Mouse (Mus musculus) liver, adult 2 months (tissue): Measurements from ENCODE around the gene Orc3. TPM values are rescaled to one million over a fixed set of nuclear protein-coding genes. Genes with fewer than 3 reads are reported as not detected.
"Not testable (repeated sequence)": the region's sequence is repeated elsewhere in the genome, so short reads cannot be mapped to it uniquely, and the experiment has no call there.

Experiments used
- DNase-seq: peaks from one replicate; pipeline ENCODE4 v3.0.0-alpha.2; 2011; ENCODE audit warnings: low read depth, low spot score; ENCODE audit errors: extremely low read depth
- H3K27ac ChIP-seq: fragments of 200-500 bp; replicated peaks from 2 replicates; pipeline ENCODE4 v1.5.1; 2012; ENCODE audit warnings: low read depth, mild to moderate bottlenecking, control low read depth, inconsistent platforms, low read length; ENCODE audit not compliant: insufficient read depth
- H3K27me3 ChIP-seq: fragments of 200-500 bp; 2 replicates; pipeline ENCODE4 v1.6.1; 2012; ENCODE audit warnings: mild to moderate bottlenecking, moderate library complexity, low read length, inconsistent platforms; ENCODE audit not compliant: control insufficient read depth, insufficient read depth
- H3K36me3 ChIP-seq: fragments of 200-500 bp; 2 replicates; pipeline ENCODE4 v1.6.1; 2012; ENCODE audit warnings: low read length, inconsistent platforms; ENCODE audit not compliant: control insufficient read depth, insufficient read depth
- H3K4me1 ChIP-seq: fragments of 200-500 bp; 2 replicates; pipeline ENCODE4 v1.6.1; 2011; ENCODE audit warnings: low read length; ENCODE audit not compliant: control insufficient read depth, insufficient read depth
- H3K4me3 ChIP-seq: fragments of 200-500 bp; 2 replicates; pipeline ENCODE4 v1.5.1; 2011; ENCODE audit warnings: low read depth, mild to moderate bottlenecking, control low read depth, low read length, moderate library complexity; ENCODE audit not compliant: insufficient read depth
- H3K79me2 ChIP-seq: fragments of 200-500 bp; 2 replicates; pipeline ENCODE4 v1.6.1; 2012; ENCODE audit warnings: inconsistent platforms, mild to moderate bottlenecking, low read length, moderate library complexity; ENCODE audit not compliant: control insufficient read depth, insufficient read depth
- H3K9ac ChIP-seq: fragments of 200-500 bp; 2 replicates; pipeline ENCODE4 v1.6.1; 2012; ENCODE audit warnings: low read depth, mild to moderate bottlenecking, control low read depth, inconsistent platforms, low read length
- CTCF ChIP-seq: fragments of 200-500 bp; IDR thresholded peaks from 2 replicates; pipeline ENCODE4 v1.5.1; 2011; ENCODE audit warnings: low read depth, low read length, control low read depth
- POLR2A ChIP-seq: fragments of 200-500 bp; IDR thresholded peaks from 2 replicates; pipeline ENCODE4 v1.6.1; 2011; ENCODE audit warnings: low read length, control low read depth; ENCODE audit not compliant: insufficient read depth; ENCODE audit errors: extremely low read depth
- WGBS: fragments of 180-500 bp; shearing (Covaris S2); methylation state at CpG from one replicate; pipeline ENCODE4 v1.1.7; 2018; 5-methylcytosine and 5-hydroxymethylcytosine counted together
- polyA plus RNA-seq: library from polyadenylated mRNA; depleted of rRNA; stranded (reverse); fragments of >200 nt; gene quantifications from 2 replicates; pipeline ENCODE4 v1.2.3, GENCODE M21; 2012
- total RNA-seq: library from RNA; depleted of rRNA; stranded (reverse); fragments of >200 nt; gene quantifications from 2 replicates; pipeline ENCODE4 v1.2.3, GENCODE M21; 2014

The Orc3 gene
- total and polyA plus RNA-seq, 2 experiments: 11.2 to 35.9 TPM

DNA sequence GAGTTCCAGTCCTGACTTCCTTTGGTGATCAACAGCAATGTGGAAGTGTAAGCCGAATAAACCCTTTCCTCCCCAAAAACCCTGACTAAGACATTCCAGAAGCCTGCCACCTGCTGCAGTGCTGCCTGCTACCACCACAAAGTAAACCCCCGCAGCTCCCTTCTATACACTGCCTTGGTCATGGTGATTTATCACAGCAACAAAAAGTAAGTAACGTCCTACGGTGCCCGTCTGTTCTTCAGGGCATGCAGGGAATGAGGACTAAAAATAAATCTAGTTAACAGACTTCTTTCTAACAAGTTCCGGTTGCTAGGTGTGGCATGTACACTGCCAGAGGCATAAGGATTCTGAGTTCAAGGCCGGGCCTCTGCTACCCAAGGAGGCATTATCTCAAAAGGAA lies 32.8 kb downstream of the Orc3 start:
- H3K4me1 ChIP-seq: no peaks in the 10 kb centered on the region
- peaks cover 47% of the 10 kb centered on the region for H3K36me3 ChIP-seq
- DNase-seq: no peak
- no peak overlapping the region for H3K4me3 ChIP-seq
- H3K27ac ChIP-seq: no peak overlapping the region
- no peaks in the 10 kb centered on the region for H3K27me3 ChIP-seq
- no peaks in the 10 kb centered on the region for H3K79me2 ChIP-seq
- TF ChIP-seq CTCF: no peak
- TF ChIP-seq POLR2A: no peak
- H3K9ac ChIP-seq: no peak overlapping the region
- 89% methylated on average over 7 of the region's 7 CpGs for WGBS

DNA sequence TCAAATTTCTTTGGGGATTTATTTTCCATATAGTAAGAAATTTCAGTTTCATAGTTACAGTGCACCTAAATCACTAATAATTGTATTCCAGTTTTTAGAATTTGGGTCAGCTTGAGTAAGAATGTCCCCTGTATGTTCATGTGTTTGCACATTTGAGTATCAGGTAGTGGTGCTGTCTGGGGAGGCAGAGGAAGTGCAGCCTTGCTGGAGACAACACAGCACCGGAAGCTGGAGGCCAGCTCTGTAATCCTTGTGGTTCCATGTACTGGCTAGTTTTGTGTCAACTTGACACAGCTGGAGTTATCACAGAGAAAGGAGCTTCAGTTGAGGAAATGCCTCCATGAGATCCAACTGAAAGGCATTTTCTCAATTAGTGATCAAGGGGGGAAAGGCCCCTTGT lies 33.3 kb downstream of the Orc3 start:
- H3K4me1 ChIP-seq, H3K27me3 ChIP-seq, H3K27ac ChIP-seq, H3K79me2 ChIP-seq, DNase-seq, H3K4me3 ChIP-seq, H3K9ac ChIP-seq: not testable (repeated sequence)
- WGBS: 81% methylated on average over 1 of the region's 1 CpGs
- H3K36me3 ChIP-seq: peaks cover 49% of the 10 kb centered on the region

- 92% methylated on average over 1 of the region's 1 CpGs for WGBS
These were observed 35.5 kb downstream of the Orc3 start for GRCm38 (mm10) chr4:34579215-34579614.

DNA sequence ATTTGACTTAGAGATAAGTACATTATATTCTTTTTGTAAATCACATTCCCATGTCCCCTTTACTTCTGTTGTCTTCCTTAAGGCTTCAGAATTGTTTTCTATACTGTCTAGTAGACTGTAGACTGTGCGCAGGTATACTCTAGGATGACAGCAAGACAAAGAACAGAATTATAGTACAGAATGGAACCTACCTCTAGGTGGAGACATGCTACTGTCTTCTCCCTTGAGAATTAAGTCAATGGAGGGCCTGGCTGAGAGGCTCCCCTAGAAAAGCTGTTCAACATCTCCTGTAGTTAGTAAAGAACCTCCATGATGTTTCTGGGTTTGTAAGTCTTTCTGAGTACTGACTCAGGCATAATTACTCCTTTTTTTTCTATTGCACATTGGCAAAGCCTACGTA lies 37.7 kb downstream of the Orc3 start:
- Histone ChIP-seq H3K9ac (no peak overlapping the region), H3K4me1 (no peaks in the 10 kb centered on the region), H3K36me3 (peaks cover 70% of the 10 kb centered on the region), H3K27ac (no peak overlapping the region), H3K4me3 (no peak overlapping the region), H3K27me3 (no peaks in the 10 kb centered on the region), H3K79me2 (no peaks in the 10 kb centered on the region)
- DNase-seq: no peak
- WGBS: 94% methylated on average over 2 of the region's 2 CpGs
- TF ChIP-seq POLR2A (no peak), CTCF (no peak)

More at GRCm38 (mm10) chr4:34579215-34579614, 35.5 kb downstream of the Orc3 start:
- Histone ChIP-seq H3K4me3 (no peak overlapping the region), H3K9ac (no peak overlapping the region), H3K27ac (no peak overlapping the region), H3K4me1 (no peaks in the 10 kb centered on the region), H3K79me2 (no peaks in the 10 kb centered on the region), H3K27me3 (no peaks in the 10 kb centered on the region), H3K36me3 (peaks cover 61% of the 10 kb centered on the region)
- no peak for TF ChIP-seq POLR2A
- no peak for TF ChIP-seq CTCF
- no peak for DNase-seq

DNA sequence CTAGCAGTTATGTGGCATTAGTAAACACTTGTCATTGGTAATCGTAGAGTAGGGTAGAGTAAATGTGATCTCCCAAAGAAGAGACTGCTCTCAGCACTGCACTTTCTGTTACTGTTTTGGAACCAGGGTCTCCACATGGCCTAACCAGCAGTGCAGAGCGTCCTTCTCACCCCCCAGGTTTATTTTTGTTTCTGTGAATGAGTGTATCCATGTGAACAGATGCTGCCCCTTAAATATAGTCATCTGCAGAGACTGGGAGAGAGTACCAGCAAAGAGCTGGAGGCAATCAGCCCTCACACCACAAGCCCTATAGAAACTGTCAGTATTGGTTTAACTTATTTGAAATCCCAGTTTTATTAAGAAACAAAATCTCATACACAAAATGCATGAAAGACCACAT lies 41.9 kb downstream of the Orc3 start:
- no peak overlapping the region for H3K27ac ChIP-seq
- no peak for DNase-seq
- 61% methylated on average over 2 of the region's 2 CpGs for WGBS
- TF ChIP-seq POLR2A (no peak), CTCF (no peak)
- H3K36me3 ChIP-seq: peaks cover 84% of the 10 kb centered on the region
- no peaks in the 10 kb centered on the region for H3K4me1 ChIP-seq
- H3K9ac ChIP-seq: no peak overlapping the region
- H3K79me2 ChIP-seq: no peaks in the 10 kb centered on the region
- H3K4me3 ChIP-seq: no peak overlapping the region
- no peaks in the 10 kb centered on the region for H3K27me3 ChIP-seq

DNA sequence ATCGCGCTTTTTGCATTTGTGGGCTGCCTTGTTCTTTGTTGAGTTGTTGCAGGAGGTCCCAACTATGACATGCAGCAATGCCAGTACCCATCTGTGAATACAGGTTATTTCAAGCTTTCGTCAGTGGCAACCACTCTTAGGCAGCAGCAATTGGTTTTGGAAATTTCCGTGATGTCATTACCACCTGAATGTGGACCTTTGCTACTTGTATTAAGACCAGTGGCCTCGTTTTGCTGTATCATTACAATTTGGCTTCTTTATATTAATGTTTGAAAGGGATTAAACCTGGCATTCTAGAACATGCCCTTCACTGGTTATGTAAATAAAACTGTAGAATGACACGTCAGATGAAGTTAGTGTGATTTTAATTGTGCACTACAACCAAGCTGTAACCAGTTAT lies 48.5 kb downstream of the Orc3 start:
- Histone ChIP-seq H3K27me3 (no peaks in the 10 kb centered on the region), H3K27ac (no peak overlapping the region), H3K4me3 (no peak overlapping the region), H3K36me3 (peaks cover 63% of the 10 kb centered on the region), H3K9ac (no peak overlapping the region), H3K79me2 (no peaks in the 10 kb centered on the region; the same call in 1 of the 2 replicates), H3K4me1 (no peaks in the 10 kb centered on the region; the same call in 1 of the 2 replicates)
- 62% methylated on average over 6 of the region's 6 CpGs for WGBS
- TF ChIP-seq CTCF (no peak), POLR2A (no peak)
- peak; percentile 61 for DNase-seq

- WGBS: 44% methylated on average over 4 of the region's 4 CpGs
- H3K4me1 ChIP-seq: peaks cover 13% of the 10 kb centered on the region; the same call in 1 of the 2 replicates
- H3K27me3 ChIP-seq: no peaks in the 10 kb centered on the region
- no peak overlapping the region for H3K27ac ChIP-seq
- H3K9ac ChIP-seq: no peak overlapping the region
- H3K36me3 ChIP-seq: peaks cover 20% of the 10 kb centered on the region
- peak; percentile 72 for DNase-seq
- no peak for TF ChIP-seq POLR2A
- TF ChIP-seq CTCF: peak; percentile 56
- no peak overlapping the region for H3K4me3 ChIP-seq
- peaks cover 6% of the 10 kb centered on the region; the same call in 1 of the 2 replicates for H3K79me2 ChIP-seq
These were observed 53.8 kb downstream of the Orc3 start for GRCm38 (mm10) chr4:34560971-34561370.
